Mouse (Mus musculus): ENCODE data around the gene Neu1. TPM values are rescaled to one million over a fixed set of nuclear protein-coding genes. Genes with fewer than 3 reads are reported as not detected.

Neu1 gene
- polyA plus RNA-seq, 1 experiment: 12.3 TPM

DNA sequence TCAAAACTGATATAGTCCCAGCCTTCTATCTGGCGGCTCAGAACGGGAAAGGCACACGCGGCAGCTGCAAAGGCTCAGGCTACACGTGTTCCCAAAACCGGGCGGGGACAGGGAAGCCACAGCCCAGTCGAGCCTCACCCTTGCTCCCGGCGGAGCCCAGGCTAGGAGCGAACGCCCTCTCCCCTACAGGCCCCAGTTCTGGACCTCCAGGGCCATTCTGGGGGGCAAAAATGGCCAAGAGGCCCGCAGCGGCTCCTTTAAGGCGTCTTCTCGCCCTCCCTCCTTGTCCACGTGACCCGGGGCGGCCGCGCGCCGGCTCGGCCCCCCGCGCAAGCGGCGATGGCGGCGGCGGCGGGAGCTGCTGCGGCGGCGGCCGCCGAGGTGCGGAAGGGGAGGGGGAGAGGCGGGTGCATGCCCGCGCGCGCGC is 32.9 kb upstream of the Neu1 start, which contains the start of the genes C2 and Ehmt2:
Gene C2, minus strand, starts transcription at position 106 of the 427 bp plus-strand sequence.
Gene Ehmt2, plus strand, starts transcription at position 310 of the 427 bp plus-strand sequence.
- no peak for TF ChIP-seq GATA1 (IDR thresholded peaks at IDR 0.05; ENCODE audit: low read length)

DNA sequence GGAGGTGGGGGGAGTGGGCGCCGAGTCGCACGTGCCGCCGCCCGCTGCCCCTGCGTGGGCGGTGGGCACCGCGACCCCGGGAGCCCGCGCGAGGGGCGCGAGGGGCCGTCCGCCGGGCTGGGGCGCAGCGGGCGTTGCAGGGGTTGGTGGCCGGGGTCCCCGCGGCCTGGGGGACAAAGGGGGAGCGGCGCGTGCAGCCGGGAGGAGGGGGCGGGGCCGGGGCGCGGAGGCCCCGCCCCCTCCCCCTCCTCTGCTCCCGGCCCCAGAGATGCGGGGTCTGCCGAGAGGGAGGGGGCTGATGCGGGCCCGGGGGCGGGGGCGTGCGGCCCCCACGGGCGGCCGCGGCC is 32.4 kb upstream of the Neu1 start:
- TF ChIP-seq GATA1 (IDR thresholded peaks at IDR 0.05; ENCODE audit: low read length): no peak

DNA sequence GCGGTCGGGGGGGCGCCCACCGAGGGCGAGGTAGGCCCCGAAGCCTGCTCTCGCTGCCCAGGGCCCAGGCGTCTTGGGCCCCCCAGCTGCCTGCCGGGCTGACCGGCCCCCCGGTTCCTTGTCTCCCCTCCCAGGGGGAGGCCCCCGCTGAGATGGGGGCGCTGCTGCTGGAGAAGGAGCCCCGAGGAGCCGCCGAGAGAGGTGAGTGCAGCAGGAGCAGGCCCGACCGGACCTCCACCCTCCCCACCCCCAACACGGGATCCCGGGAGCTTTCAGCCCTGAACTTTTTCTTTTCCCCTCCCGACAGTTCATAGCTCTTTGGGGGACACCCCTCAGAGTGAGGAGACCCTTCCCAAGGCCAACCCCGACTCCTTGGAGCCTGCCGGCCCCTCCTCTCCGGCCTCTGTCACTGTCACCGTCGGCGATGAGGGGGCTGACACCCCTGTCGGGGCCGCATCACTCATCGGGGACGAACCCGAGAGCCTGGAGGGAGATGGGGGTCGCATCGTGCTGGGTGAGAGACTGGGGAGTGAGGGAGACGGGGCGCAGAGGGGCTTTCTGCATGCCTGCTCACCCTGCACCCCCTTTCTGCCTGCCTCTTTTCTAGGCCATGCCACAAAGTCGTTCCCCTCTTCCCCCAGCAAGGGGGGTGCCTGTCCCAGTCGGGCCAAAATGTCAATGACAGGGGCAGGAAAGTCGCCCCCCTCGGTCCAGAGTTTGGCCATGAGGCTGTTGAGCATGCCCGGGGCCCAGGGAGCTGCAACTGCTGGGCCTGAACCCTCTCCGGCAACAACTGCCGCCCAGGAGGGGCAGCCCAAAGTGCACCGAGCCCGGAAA is 31.8 kb upstream of the Neu1 start:
- TF ChIP-seq GATA1 (IDR thresholded peaks at IDR 0.05; ENCODE audit: low read length): no peak

DNA sequence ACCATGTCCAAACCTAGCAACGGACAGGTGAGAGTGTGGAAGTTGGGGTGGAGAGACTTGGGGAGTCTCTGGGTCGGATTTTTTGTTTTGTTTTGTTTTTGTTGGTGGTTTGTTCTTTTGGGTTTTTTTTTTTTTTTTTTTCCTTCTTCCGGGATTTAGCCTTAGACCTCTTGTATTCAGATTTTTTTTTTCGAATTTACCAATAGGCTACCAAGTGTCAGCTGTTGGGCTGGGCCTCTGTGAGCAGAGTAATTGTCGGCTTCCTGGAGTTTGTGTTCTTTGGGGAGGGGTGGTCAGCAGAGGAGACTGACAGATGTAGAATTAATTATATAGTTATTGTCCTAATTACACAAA is 31.2 kb upstream of the Neu1 start:
- no peak for TF ChIP-seq GATA1 (IDR thresholded peaks at IDR 0.05; ENCODE audit: low read length)

DNA sequence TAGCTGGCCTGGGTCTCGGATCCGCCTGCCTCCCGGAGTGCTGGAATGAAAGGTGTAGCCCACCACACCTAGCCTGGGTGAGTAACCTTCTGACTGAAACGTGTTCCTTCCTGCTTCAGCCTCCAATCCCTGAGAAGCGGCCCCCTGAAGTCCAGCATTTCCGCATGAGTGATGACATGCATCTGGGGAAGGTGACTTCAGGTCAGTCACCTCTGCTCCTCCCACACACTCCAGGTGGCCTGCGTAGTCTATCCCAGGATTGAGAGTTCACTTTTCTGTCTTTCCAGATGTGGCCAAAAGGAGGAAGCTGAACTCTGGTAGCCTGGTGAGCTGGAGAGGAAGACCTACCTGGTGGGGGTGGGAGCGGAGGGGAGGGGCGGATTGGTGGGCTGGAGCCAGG is 28.2 kb upstream of the Neu1 start:
- no peak for TF ChIP-seq GATA1 (IDR thresholded peaks at IDR 0.05; ENCODE audit: low read length)

DNA sequence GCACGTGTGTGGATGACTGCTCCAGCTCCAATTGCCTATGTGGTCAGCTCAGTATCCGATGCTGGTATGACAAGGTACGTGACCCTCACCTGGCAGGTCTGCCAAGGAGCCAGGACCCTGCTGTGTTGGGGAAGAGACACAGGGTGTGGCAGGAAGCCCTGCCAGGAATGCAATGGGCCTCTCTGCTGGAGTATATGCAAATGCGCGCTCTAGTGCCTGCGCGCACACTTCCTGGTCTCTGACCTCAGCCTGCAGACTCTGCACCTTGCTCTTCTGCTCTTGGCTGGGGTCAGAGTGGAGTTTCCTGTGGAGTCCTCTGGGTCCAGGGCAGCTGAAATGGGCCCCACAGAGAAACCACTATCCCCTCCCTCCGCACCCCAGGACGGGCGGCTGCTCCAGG is 20.1 kb upstream of the Neu1 start:
- no peak for TF ChIP-seq GATA1 (IDR thresholded peaks at IDR 0.05; ENCODE audit: low read length)

DNA sequence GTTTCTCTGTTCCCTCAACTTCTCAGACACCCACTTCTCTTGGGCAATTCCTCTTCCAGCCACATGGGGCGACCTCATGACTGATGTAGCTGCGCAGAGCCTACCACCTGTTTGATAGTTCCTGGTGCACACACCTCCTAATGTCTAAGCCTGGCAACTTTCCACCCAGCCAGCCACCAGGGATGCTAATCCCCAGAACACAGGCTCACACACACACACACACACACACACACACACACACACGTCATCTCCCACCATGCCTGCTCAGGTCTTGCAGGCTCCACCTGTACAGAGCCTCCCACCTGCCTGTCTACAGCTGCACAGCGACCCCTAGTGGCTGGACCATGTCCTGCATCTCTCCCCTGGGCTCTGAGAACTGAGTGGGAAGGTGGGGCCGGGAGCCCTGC is 19.1 kb upstream of the Neu1 start:
- TF ChIP-seq GATA1 (IDR thresholded peaks at IDR 0.05; ENCODE audit: low read length): no peak

DNA sequence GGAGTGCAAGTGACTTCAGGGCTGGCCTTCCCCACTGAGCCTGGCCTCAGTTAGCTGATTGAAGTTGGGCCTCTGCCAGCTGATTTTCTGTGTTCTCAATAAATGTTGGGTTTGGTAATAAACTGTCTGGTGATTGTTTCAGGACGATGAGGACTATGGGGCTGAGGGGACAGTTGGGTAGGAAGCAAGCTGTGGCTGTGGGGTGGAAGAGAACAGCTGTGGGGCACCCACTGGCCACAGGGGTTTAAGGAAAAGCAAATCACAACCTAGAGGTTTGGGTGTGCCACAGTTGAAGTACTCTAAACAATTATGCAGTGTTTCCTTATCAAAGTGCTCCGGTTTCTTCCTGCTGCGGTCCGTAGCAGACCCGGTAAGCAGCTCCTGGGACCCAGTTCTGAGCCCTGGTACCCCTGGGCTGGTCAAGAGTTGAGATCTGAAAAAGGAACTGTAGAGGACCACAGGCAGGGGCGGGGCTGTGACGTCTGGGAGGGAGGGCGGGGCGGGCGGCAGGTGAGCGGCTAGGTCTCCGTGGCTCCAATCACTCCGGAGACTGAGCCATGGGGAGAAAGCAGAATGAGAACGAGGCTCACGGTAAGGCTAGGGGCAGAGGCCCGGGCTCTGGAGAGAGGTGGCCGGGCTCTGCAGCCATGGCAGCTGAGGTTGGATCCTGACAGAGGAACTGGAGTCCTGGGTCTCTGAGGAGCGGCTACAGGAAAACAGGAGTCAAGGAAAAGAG is 17.0 kb upstream of the Neu1 start, which contains the start of gene Slc44a4:
Gene Slc44a4, plus strand, starts transcription at position 537 of the 736 bp plus-strand sequence.
- no peak for TF ChIP-seq GATA1 (IDR thresholded peaks at IDR 0.05; ENCODE audit: low read length)

DNA sequence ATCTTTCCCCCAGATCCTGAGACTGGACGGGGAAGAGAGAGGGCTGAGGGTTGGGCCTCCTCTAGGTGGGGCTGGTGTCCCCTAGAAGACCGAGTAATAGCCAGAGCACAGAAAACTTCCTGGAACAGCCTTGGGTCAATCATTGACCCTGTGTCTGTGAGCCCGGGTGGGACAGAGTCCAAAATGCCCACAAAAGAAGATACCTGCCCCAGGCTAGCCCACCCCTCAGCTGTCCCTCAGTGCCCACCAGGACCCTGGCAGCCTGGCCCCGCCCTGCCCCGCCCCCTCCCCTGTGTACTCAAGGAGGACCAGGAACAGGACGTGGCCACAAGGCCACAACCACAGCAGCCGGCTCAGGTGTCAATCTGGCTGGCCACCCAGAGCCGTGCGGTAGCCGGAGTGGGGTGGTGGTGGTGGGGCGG is 15.6 kb upstream of the Neu1 start:
- TF ChIP-seq GATA1 (IDR thresholded peaks at IDR 0.05; ENCODE audit: low read length): no peak

DNA sequence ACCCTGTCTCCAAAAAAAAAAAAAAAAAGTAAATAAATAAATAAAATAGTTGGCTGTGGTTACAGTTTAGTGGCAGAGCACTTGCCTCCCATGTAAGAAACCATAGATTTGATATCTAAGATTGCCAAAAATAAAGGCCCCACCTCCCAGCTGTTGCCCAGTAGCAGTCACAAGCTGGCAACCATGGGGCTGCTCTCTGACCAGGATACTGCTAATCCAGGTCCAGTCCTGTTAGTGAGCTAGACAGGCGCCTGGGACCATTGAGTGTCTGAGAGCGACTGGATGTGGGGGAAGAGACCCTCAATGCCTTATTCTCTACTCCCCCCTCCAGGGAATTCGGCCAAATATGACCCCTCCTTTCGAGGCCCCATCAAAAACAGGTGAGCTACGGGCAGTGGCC is 14.7 kb upstream of the Neu1 start:
- TF ChIP-seq GATA1 (IDR thresholded peaks at IDR 0.05; ENCODE audit: low read length): no peak

DNA sequence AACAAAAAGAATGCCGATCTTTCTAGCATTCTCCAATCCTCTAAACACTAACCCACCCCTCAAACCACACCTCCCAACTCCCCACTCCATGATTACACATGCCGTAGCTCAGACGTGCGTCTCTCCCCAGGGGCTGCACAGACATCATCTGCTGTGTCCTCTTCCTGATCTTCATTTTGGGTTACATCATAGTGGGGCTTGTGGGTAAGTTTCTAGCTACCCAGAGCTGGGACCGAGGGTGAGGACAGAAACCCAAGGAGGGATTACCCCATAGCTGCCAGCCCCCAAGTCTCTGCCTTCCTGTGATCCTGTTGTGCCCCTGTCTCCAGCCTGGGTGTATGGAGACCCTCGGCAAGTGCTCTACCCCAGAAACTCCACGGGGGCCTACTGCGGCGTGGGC is 13.9 kb upstream of the Neu1 start:
- no peak for TF ChIP-seq GATA1 (IDR thresholded peaks at IDR 0.05; ENCODE audit: low read length)

DNA sequence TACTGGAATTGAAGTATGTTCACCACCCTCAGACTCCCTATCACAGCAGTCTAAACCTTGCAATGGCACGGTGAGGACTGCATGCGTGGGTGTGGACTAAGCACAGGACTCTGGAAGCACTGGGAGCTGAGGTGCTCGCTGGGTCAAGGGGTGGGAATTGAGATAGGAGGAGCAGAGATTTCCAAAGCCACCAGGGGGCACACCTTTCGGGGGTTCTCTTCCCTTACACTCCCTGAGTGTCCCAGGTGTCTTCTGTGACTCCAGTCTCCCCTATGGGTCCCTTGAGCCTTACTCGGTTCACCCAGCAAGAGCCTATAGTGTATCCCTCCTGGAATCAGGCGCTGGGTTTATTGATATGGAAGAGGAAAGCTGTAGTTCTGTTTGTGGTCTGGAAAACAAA is 8.1 kb upstream of the Neu1 start:
- TF ChIP-seq GATA1 (IDR thresholded peaks at IDR 0.05; ENCODE audit: low read length): no peak

DNA sequence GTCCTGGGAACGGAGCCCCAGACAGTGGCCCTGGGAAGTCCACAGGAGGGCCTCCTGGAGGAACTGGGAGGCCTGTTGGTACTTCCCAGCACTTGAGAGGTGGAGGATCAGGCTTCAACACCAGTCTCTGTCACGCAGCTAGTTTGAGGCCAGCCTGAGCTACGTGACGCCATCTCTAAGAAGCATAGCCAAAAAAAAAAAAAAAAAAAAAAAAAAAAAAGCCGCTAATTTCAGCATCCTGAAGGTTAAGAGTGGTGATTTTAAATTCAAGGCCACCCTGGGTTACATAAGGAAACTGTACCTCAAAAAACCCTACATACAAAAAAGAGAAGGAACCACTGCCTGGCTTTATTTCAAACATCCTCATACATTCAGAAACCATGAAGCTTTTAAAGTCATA is 6.8 kb upstream of the Neu1 start:
- no peak for TF ChIP-seq GATA1 (IDR thresholded peaks at IDR 0.05; ENCODE audit: low read length)

DNA sequence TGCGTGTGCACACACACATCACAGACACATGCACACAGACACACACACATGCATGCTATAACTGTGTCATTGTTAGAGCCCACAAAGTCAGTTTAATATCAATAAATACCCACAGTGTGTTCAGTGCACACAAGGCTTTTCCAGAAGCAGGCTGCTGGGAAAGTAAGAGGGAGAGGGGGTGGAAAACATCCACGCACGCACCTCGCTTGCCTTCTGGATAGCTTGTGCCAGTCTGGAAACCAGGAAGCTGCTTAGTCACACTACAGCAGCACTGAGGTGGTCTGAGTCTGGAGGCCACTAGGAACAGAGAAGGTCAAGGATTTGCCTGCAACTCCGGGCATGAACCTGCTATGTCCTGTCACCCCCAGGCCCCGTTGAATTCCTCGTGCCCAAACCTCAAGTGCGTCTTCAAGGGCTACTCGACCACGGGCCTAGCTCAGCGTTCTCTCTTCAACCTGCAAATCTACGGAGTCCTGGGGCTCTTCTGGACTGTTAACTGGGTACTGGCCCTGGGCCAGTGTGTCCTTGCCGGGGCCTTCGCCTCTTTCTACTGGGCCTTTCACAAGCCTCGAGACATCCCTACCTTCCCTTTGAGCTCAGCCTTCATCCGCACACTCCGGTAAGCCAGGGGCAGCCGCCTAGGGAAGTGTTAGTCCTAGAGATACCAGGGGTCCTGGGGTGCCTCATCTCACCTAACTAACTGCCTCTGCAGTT is 3.6 kb upstream of the Neu1 start:
- no peak for TF ChIP-seq GATA1 (IDR thresholded peaks at IDR 0.05; ENCODE audit: low read length)

DNA sequence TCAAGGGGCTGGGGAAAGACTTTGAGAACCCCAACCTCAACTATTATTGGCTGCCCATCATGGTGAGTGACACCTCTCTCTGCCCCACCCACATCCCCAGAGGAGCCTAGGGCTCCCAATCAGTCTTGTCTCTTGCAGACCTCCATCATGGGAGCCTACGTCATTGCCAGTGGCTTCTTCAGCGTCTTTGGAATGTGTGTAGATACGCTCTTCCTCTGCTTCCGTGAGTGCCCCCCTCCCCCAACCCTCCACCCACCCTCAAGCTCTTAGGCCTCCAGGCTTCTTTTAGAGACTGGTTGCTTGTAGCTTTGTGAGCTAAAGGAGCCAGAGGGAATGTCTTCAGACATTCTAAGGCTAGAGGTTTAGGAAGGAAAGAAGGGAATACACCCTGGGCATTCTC is 2.2 kb upstream of the Neu1 start:
- TF ChIP-seq GATA1 (IDR thresholded peaks at IDR 0.05; ENCODE audit: low read length): no peak

DNA sequence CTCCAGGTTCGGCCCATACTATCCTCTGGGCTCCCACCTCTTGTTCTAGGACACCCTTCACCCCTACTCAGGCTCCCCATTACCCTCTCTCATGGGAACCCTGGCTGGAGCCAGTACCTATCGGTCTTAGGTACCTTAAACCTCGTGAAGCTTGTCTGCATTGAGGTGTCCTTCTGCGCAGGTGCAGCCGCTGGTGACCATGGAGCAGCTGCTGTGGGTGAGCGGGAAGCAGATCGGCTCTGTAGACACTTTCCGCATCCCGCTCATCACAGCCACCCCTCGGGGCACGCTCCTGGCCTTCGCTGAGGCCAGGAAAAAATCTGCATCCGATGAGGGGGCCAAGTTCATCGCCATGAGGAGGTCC is 664 bp downstream of the Neu1 start:
- no peak for TF ChIP-seq GATA1 (IDR thresholded peaks at IDR 0.05; ENCODE audit: low read length)

Measured in G1E-ER4 (cell line).